ENCODE assay signal across 9 mouse cellular contexts in the genomic region with DNA sequence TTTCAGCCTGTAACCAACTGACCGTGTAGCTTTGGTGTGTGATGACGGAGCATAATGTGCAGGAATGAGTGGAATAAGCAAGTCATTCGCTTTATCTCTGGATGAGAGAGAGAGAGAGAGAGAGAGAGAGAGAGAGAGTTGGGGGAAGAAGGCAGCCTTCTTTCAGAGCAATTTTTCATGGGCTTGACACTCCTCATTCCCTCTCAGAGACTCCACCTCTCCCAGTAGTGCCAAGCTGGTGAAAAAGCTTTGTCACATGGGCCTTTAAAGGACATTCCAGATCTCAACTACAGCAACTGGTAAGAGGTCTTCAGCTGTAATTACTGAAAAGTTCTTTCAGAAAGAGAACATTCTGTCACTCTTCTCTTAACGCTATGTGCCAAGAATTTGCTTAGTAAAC. TPM values are rescaled to one million over a fixed set of nuclear protein-coding genes. Genes with fewer than 3 reads are reported as not detected.
DNase-seq lines count a peak whose midpoint lies in the region; ATAC-seq and TF ChIP-seq lines count a peak whose summit lies in the region.
"Had no signal": no experiment of that assay in that cellular context is flagged by ENCODE, and none has a peak within 500 bp of the region (broad histone marks: within the 10 kb centered on the region; RNA-seq: fewer than 3 reads in every experiment).

No protein-coding gene starts in this region.

- TF ChIP-seq CTCF in lung, embryonic 14.5 days (IDR thresholded peaks at IDR 0.05; ENCODE audit: low read depth) = no peak
- no peak for TF ChIP-seq CTCF in intestine, postnatal 0 days (IDR thresholded peaks at IDR 0.05; ENCODE audit: low read depth)

- H3K9me3 ChIP-seq in lung, embryonic 14.5 days (ENCODE audit: low read depth, low read length) = no peaks in the 10 kb centered on the region
- no peaks in the 10 kb centered on the region for H3K9me3 ChIP-seq in intestine, postnatal 0 days (ENCODE audit: control insufficient read depth)
- no peaks in the 10 kb centered on the region for H3K9me3 ChIP-seq in neural tube, embryonic 14.5 days (ENCODE audit: control insufficient read depth, low read length)
- H3K9me3 ChIP-seq: neural tube, embryonic 12.5 days had no signal

- H3K36me3 ChIP-seq in lung, embryonic 14.5 days (ENCODE audit: insufficient read depth) = no peaks in the 10 kb centered on the region
- H3K36me3 ChIP-seq in intestine, postnatal 0 days (ENCODE audit: control insufficient read depth, insufficient read depth) = no peaks in the 10 kb centered on the region
- no peaks in the 10 kb centered on the region for H3K36me3 ChIP-seq in neural tube, embryonic 14.5 days (ENCODE audit: control insufficient read depth, insufficient read depth, low read length)
- H3K36me3 ChIP-seq: neural tube, embryonic 12.5 days had no signal

- no peak overlapping the region for H3K4me3 ChIP-seq in lung, embryonic 14.5 days (ENCODE audit: low read depth, low read length)
- H3K4me3 ChIP-seq in intestine, postnatal 0 days (ENCODE audit: low read depth, low read length) = no peak overlapping the region
- no peak overlapping the region for H3K4me3 ChIP-seq in neural tube, embryonic 14.5 days (ENCODE audit: low read depth, low read length)
- H3K4me3 ChIP-seq: neural tube, embryonic 12.5 days had no signal

- no peak for DNase-seq in frontal cortex, postnatal 10 days (ENCODE audit: low spot score in 2 of 2)
- DNase-seq in lung, embryonic 14.5 days = peak; percentile 30
- DNase-seq in lung, postnatal 14 days = no peak
- DNase-seq in testis, postnatal 14 days (ENCODE audit: low spot score) = no peak

- peak; percentile 52; the same call in 1 of the 2 replicates for ATAC-seq in frontal cortex, adult (ENCODE audit: low TSS enrichment)
- ATAC-seq in lung, embryonic 14.5 days (ENCODE audit: insufficient read depth) = no peak
- peak; percentile 24 for ATAC-seq in intestine, postnatal 0 days
- peak; percentile 77 for ATAC-seq in neural tube, embryonic 14.5 days (ENCODE audit: low read depth)
- ATAC-seq in activated CD4-positive, CD25-positive, alpha-beta regulatory T cell, adult 4 months = no peak

- H3K27me3 ChIP-seq in lung, embryonic 14.5 days (ENCODE audit: insufficient read depth, low read length) = no peaks in the 10 kb centered on the region
- H3K27me3 ChIP-seq in intestine, postnatal 0 days (replicated peaks; ENCODE audit: control insufficient read depth, insufficient read depth, low read length) = no peaks in the 10 kb centered on the region
- no peaks in the 10 kb centered on the region for H3K27me3 ChIP-seq in neural tube, embryonic 14.5 days (ENCODE audit: control insufficient read depth, insufficient read depth, low read length)
- H3K27me3 ChIP-seq: neural tube, embryonic 12.5 days had no signal

- H3K4me2 ChIP-seq in lung, embryonic 14.5 days = no peak overlapping the region
- no peak overlapping the region for H3K4me2 ChIP-seq in intestine, postnatal 0 days (replicated peaks; ENCODE audit: low read depth)
- no peak overlapping the region for H3K4me2 ChIP-seq in neural tube, embryonic 14.5 days (ENCODE audit: low read depth, low read length)
- H3K4me2 ChIP-seq: neural tube, embryonic 12.5 days had no signal

- no peak overlapping the region for H3K27ac ChIP-seq in lung, embryonic 14.5 days (ENCODE audit: low read depth)
- H3K27ac ChIP-seq in intestine, postnatal 0 days (ENCODE audit: low read depth, low read length) = peak overlapping the region; percentile 50
- no peak overlapping the region for H3K27ac ChIP-seq in neural tube, embryonic 14.5 days (ENCODE audit: low read depth, low read length)
- H3K27ac ChIP-seq: neural tube, embryonic 12.5 days had no signal

- no peaks in the 10 kb centered on the region for H3K4me1 ChIP-seq in lung, embryonic 14.5 days (ENCODE audit: insufficient read depth)
- H3K4me1 ChIP-seq in intestine, postnatal 0 days (replicated peaks; ENCODE audit: control insufficient read depth, insufficient read depth, low read length) = peaks cover 7% of the 10 kb centered on the region
- H3K4me1 ChIP-seq in neural tube, embryonic 14.5 days (ENCODE audit: control insufficient read depth, insufficient read depth, low read length) = no peaks in the 10 kb centered on the region
- H3K4me1 ChIP-seq: neural tube, embryonic 12.5 days had no signal

- no peak overlapping the region for H3K9ac ChIP-seq in lung, embryonic 14.5 days
- H3K9ac ChIP-seq in intestine, postnatal 0 days (ENCODE audit: low read depth, low read length) = no peak overlapping the region
- no peak overlapping the region for H3K9ac ChIP-seq in neural tube, embryonic 14.5 days (replicated peaks; ENCODE audit: low read depth, low read length)
- H3K9ac ChIP-seq: neural tube, embryonic 12.5 days had no signal

- 51% methylated on average over 4 of the region's 4 CpGs for WGBS in lung, embryonic 14.5 days
- 49% methylated on average over 4 of the region's 4 CpGs for WGBS in intestine, postnatal 0 days
- 69% methylated on average over 4 of the region's 4 CpGs for WGBS in neural tube, embryonic 14.5 days

RNA-seq across cellular contexts. Expression of a gene that starts 18.3 kb away (rescaled TPM):
- 610 and 627 TPM in 2 replicates for polyA plus RNA-seq in lung, embryonic 14.5 days (2014; fragmentation: Nextera tagmentation; extraction: Ambion mirVana)
- 373 and 385 TPM in 2 replicates for polyA plus RNA-seq in intestine, postnatal 0 days (2015; fragmentation: Nextera tagmentation; extraction: Ambion mirVana)
- polyA plus RNA-seq in neural tube, embryonic 14.5 days (2014; fragmentation: Nextera tagmentation; extraction: Ambion mirVana) = 154 and 180 TPM in 2 replicates
- 100 to 1,000 TPM; 287 to 330 TPM for polyA plus RNA-seq in activated CD4-positive, CD25-positive, alpha-beta regulatory T cell, adult 4 months (2017; shearing (Covaris generic))

Comparison
In these comparisons a context has a peak if more than half of its experiments do, and no peak if none do; other contexts are left out.
1. ATAC-seq: peak in frontal cortex, adult (single experiment), intestine, postnatal 0 days (single experiment) and neural tube, embryonic 14.5 days (single experiment); none in lung, embryonic 14.5 days (single experiment) and activated CD4-positive, CD25-positive, alpha-beta regulatory T cell, adult 4 months (single experiment).